Mouse (Mus musculus) liver, embryonic 16.5 days (tissue): ENCODE results near the gene Ushbp1. TPM values are rescaled to one million over a fixed set of nuclear protein-coding genes. Genes with fewer than 3 reads are reported as not detected.

Experiments used
- ATAC-seq: fragments of 200-750 bp; cut with Nextera tagmentation; 2 replicates; pipeline ENCODE4 v1.8.0; 2017; ENCODE audit warnings: low read depth, mild to moderate bottlenecking, moderate number of reproducible peaks, moderate library complexity
- H3K27ac ChIP-seq: fragments of 300-500 bp; sonication (generic); 2 replicates; pipeline ENCODE4 v1.5.1; 2014; ENCODE audit warnings: mild to moderate bottlenecking, low read length
- H3K27me3 ChIP-seq: fragments of 300-500 bp; sonication (generic); 2 replicates; pipeline ENCODE4 v1.6.1; 2014; ENCODE audit warnings: low read depth, low read length, mixed read lengths; ENCODE audit not compliant: control insufficient read depth, insufficient read depth
- H3K36me3 ChIP-seq: fragments of 300-500 bp; sonication (generic); 2 replicates; pipeline ENCODE4 v1.6.1; 2014; ENCODE audit warnings: mild to moderate bottlenecking; ENCODE audit not compliant: control insufficient read depth, insufficient read depth
- H3K4me1 ChIP-seq: fragments of 300-500 bp; sonication (generic); 2 replicates; pipeline ENCODE4 v1.6.1; 2014; ENCODE audit warnings: low read depth, low read length, mixed read lengths; ENCODE audit not compliant: control insufficient read depth
- H3K4me2 ChIP-seq: fragments of 300-500 bp; sonication (generic); 2 replicates; pipeline ENCODE4 v1.6.1; 2014; ENCODE audit warnings: low read depth, low read length, mixed read lengths
- H3K4me3 ChIP-seq: fragments of 300-500 bp; sonication (generic); 2 replicates; pipeline ENCODE4 v1.5.1; 2014; ENCODE audit warnings: low read depth, mild to moderate bottlenecking, low read length
- H3K9ac ChIP-seq: fragments of 300-500 bp; sonication (generic); 2 replicates; pipeline ENCODE4 v1.6.1; 2014; ENCODE audit warnings: low read depth, low read length
- H3K9me3 ChIP-seq: fragments of 300-500 bp; sonication (generic); replicated peaks from 2 replicates; pipeline ENCODE4 v1.6.1; 2016; ENCODE audit warnings: low read length; ENCODE audit not compliant: control insufficient read depth
- WGBS: fragments of 180-500 bp; shearing (Covaris S2); extraction: QIAGEN DNeasy Blood & Tissue Kit; methylation state at CpG from one replicate; pipeline ENCODE4 v1.1.7; 2014; ENCODE audit not compliant: insufficient replicate concordance; 5-methylcytosine and 5-hydroxymethylcytosine counted together
- polyA plus RNA-seq: library from polyadenylated mRNA; unstranded; fragments of >200 nt; fragmentation: Nextera tagmentation; extraction: Ambion mirVana; gene quantifications from 2 replicates; pipeline ENCODE4 v1.2.1, GENCODE M21; 2015

Ushbp1 gene
- polyA plus RNA-seq, 1 experiment from 2014 or later, result 4.3 TPM

DNA sequence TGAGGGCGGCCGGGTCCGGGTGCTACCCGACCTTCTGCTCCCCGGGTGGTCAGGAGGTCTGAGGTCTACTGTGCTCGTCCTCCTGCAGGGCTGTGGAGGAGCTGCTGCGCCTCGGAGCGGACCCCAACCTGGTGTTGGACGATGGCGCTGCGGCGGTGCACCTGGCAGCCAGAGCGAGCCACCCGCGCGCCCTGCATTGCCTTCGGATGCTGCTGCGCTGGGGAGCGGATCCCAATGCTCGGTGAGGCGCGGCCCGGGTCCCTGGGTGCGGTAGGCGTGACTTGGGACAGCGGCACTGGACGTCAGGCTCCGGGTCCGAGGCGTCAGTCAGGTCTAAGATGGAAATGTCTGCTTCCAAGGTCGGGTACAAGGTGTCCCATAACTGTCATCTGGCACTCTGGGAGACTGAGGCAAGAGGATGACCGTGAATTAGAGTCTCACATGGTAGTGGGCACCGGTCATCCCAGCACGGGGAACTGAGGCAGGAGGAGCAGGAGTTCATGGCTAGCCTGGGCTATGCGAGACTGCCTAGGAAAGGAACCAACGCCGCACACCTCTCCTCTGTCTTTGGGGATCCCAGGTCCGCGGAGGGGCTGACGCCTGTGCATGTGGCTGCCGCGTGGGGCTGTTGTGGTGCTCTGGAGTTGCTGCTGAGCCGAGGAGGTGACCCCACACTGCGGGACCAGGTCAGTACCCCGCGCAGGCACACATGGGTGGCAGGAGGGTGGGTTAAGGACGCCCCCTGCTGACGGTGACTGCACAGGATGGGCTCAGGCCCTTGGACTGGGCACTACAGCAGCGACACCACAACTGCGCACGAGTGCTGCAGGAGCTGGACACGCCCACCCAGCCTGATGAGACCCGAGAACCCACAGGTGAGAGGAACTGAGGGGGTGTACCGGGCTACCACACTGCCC lies 10.8 kb upstream of the Ushbp1 start:
- Histone ChIP-seq H3K27ac (peak overlapping the region; percentile 74), H3K4me1 (peaks cover 21% of the 10 kb centered on the region), H3K9me3 (no peaks in the 10 kb centered on the region), H3K9ac (peak overlapping the region; percentile 98), H3K36me3 (peaks cover 30% of the 10 kb centered on the region), H3K4me2 (peak overlapping the region; percentile 78), H3K4me3 (peak overlapping the region; percentile 99), H3K27me3 (no peaks in the 10 kb centered on the region)
- peak; percentile 74 for ATAC-seq
- WGBS, result under 1% methylated on average over 55 of the region's 55 CpGs

DNA sequence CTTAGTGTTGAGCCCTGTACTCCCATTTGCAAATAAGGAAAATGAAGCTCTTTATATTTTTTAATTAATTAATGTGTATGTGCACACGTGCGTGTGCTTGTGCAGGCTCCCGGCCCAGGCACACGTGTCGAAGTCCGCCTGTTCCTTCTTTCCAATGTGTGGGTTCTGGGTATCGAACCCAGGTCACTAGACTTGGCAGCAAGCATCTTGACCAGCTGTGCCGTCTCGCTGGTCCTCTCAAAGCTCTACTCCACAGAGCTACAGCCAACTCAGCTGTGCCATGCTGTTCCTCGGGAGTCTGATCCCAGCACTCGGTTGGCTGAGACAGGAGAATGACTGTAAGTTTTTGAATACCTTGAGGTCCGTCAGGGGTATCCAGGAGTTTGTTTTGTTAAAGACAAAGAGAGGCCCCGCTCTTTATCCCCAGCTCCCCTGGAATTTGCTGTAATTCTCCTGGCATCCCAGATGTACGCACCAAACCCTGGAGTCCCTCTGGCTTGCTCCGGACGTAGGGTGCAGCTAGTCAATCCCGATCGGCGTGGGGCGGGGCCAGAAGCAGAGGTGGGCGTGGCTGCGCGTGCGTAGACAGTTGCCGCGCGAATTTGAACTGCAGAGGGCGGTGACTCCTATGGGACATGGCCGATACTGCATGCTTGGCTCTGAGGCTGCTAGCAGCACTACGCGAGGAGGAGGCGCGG lies 9.9 kb upstream of the Ushbp1 start, which contains the start of gene Ankle1:
TSS of gene Ankle1 (plus strand) at position 610 of the 698 bp plus-strand sequence.
- peak; percentile 91 for ATAC-seq

DNA sequence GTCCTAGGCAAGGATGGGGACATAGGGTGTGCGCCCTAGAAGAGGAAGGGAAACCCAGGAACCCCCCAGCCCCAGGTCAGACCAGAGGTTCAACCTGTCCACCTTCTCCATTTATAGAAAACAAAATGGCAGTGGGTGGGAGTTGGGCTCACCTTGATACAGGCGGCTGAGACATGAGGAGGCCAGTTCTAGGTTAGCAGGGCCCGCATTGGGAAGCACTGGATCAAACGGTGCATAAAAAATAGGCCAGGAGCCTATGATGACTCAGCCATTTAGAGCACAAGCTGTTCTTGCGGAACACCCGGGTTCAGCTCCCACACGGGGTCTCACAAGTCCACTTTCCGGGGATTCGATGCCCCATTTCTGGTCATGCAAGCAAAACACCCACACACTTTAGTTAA lies 9.3 kb upstream of the Ushbp1 start:
- no peak overlapping the region; the same call in 1 of the 2 replicates for H3K27ac ChIP-seq
- 50% methylated on average over 9 of the region's 9 CpGs for WGBS
- H3K9me3 ChIP-seq, result no peaks in the 10 kb centered on the region
- H3K27me3 ChIP-seq, result no peaks in the 10 kb centered on the region
- H3K4me2 ChIP-seq, result peak overlapping the region; percentile 78
- peaks cover 30% of the 10 kb centered on the region for H3K36me3 ChIP-seq
- peak overlapping the region; percentile 99 for H3K4me3 ChIP-seq
- no peak for ATAC-seq
- peak overlapping the region; percentile 67 for H3K9ac ChIP-seq
- H3K4me1 ChIP-seq, result peaks cover 21% of the 10 kb centered on the region

More for the DNA sequence above, 9.9 kb upstream of the Ushbp1 start, which contains the start of gene Ankle1:
- no peaks in the 10 kb centered on the region for H3K27me3 ChIP-seq
- H3K27ac ChIP-seq, result peak within 1 kb of the TSS; percentile 74
- H3K4me2 ChIP-seq, result peak within 1 kb of the TSS; percentile 78
- 13% methylated on average over 33 of the region's 33 CpGs for WGBS
- peaks cover 30% of the 10 kb centered on the region for H3K36me3 ChIP-seq
- H3K9me3 ChIP-seq, result no peaks in the 10 kb centered on the region
- peaks cover 21% of the 10 kb centered on the region for H3K4me1 ChIP-seq
- H3K9ac ChIP-seq, result peak within 1 kb of the TSS; percentile 98
- peak within 1 kb of the TSS; percentile 99 for H3K4me3 ChIP-seq

DNA sequence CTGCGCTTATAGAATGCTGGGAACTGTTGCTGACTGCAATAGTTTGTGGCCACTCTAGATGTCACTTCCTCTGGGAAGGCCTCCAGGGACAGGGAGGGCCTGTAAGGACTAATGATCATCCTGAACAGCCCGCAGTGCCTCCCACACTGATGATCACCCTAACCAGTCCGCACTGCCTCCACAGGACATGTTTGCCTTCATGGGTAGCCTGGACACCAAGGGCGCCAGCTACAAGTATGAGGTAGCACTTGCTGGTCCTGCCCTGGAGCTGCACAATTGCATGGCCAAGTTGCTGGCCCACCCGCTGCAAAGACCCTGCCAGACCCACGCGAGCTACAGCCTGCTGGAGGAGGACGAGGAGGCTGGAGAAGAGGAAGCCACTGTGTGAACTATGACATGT lies 8.4 kb upstream of the Ushbp1 start:
- no peak for ATAC-seq
- H3K9ac ChIP-seq, result no peak overlapping the region
- 63% methylated on average over 8 of the region's 8 CpGs for WGBS
- no peak overlapping the region for H3K4me3 ChIP-seq
- no peaks in the 10 kb centered on the region for H3K27me3 ChIP-seq
- H3K4me2 ChIP-seq, result no peak overlapping the region
- no peaks in the 10 kb centered on the region for H3K9me3 ChIP-seq
- H3K4me1 ChIP-seq, result peaks cover 21% of the 10 kb centered on the region
- no peak overlapping the region for H3K27ac ChIP-seq
- peaks cover 24% of the 10 kb centered on the region for H3K36me3 ChIP-seq

DNA sequence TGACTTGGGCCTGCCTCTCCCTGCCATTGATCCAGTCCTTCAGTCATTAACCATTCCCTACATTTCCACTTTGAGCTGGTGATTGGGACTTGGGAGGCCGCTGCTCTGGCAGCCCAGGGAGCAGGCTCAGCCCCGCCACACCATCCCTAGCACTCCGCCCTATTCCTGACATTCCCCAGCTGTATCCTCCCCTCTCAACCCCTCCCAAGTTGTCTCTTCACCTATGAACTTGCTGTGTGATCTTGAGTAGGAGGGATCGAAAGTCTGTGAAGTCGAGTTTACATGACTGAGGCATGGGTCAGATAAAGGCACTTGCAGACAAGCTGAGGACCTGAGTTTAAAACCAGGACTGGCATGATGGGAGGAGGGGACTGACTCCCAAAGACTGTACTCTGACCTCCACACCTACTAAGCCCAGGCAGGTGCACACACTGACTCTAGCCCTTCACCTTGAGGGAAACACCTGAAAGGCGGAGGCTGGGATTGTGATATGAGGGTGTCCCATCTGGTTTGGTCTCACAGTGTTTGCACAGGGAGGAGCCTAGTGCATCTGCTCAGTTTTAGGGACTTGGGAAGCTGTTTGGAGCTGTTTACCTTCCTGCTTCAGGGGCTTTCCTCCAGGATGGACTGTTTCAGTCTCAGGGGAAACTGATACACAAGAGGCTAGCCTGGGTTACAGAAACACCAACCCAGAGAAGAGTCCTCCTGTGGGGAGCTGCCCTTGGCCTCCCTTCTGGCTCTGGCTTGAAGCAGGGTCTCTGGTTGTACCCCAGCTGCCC lies 7.7 kb upstream of the Ushbp1 start:
- no peak for ATAC-seq
- Histone ChIP-seq H3K27me3 (no peaks in the 10 kb centered on the region), H3K36me3 (peaks cover 21% of the 10 kb centered on the region), H3K4me2 (no peak overlapping the region), H3K4me1 (peaks cover 21% of the 10 kb centered on the region), H3K27ac (no peak overlapping the region), H3K4me3 (no peak overlapping the region), H3K9me3 (no peaks in the 10 kb centered on the region), H3K9ac (no peak overlapping the region)
- WGBS, result 73% methylated on average over 6 of the region's 6 CpGs

DNA sequence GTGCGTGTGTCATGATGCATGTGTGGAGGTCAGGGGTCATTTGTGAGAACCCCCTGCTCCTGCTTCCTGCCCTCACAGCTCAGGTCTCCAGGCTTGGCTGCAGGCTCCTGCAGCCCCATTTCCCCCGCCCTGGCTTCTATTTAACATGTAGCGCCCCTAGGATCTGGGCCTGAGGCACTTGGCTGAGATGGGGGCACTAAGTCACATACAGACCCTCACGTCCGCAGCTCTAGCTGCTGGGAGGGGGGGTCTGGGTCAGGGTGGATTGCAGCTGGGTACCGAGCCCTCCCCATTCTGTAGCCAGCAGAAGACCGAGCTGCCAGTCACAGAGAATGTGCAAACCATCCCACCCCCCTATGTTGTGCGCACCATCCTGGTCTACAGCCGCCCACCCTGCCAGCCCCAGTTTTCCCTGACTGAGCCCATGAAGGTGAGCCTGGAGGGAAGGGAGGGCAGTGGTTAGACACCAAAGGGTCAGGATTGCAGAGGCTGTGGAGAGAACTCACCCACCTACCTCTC lies 6.9 kb upstream of the Ushbp1 start:
- peaks cover 14% of the 10 kb centered on the region for H3K36me3 ChIP-seq
- WGBS, result 83% methylated on average over 9 of the region's 9 CpGs
- peaks cover 24% of the 10 kb centered on the region for H3K4me1 ChIP-seq
- no peak overlapping the region for H3K9ac ChIP-seq
- no peak overlapping the region for H3K4me3 ChIP-seq
- ATAC-seq, result no peak
- H3K27ac ChIP-seq, result no peak overlapping the region
- H3K27me3 ChIP-seq, result no peaks in the 10 kb centered on the region
- no peaks in the 10 kb centered on the region for H3K9me3 ChIP-seq
- no peak overlapping the region for H3K4me2 ChIP-seq

DNA sequence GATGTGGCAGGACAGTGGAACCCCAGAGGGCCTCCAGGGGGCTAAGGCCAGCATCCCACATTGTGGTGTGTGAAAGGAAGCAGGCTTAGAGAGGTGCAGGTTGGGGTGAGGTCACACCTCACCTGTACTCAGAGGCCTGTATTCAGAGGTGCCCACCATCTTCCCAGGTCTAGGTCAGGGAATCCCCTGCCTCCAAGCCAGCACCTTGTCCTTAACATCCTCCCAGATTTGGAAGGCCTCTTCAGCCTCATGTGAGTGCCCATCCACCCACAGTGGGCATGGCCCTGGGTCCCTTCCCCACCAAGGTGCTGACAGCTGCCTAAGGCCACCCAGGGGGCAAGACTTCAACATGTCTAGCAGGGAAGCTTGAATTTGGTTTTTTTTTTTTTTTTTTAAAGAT lies 5.9 kb upstream of the Ushbp1 start:
- Histone ChIP-seq H3K4me1 (peaks cover 18% of the 10 kb centered on the region), H3K9ac (no peak overlapping the region), H3K4me3 (no peak overlapping the region), H3K27me3 (no peaks in the 10 kb centered on the region), H3K36me3 (peaks cover 8% of the 10 kb centered on the region; the same call in 1 of the 2 replicates), H3K27ac (no peak overlapping the region), H3K9me3 (no peaks in the 10 kb centered on the region), H3K4me2 (no peak overlapping the region)
- ATAC-seq, result no peak

DNA sequence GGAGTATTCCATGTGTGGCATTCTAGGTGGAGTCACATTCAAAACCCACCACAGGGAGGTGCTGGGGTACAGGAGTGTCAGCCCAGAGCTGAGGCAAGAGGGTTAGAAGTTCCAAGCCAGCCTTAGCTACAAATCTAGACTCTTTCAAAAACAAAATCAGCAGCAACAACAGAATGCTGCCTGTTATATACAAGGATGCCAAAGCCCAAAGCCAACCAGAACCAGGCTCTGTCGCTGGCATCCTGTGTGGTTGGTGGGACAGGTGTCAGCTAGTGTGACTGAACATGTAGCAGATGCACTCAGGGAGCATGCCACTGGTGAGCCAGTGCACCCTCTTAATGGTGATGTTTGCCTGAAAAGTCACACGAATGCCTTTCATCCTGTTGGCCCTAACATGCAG lies 5.2 kb upstream of the Ushbp1 start:
- 74% methylated on average over 2 of the region's 2 CpGs for WGBS
- Histone ChIP-seq H3K27me3 (no peaks in the 10 kb centered on the region), H3K4me1 (peaks cover 23% of the 10 kb centered on the region), H3K4me3 (no peak overlapping the region), H3K9ac (no peak overlapping the region), H3K4me2 (no peak overlapping the region), H3K9me3 (no peaks in the 10 kb centered on the region), H3K27ac (no peak overlapping the region), H3K36me3 (peaks cover 8% of the 10 kb centered on the region; the same call in 1 of the 2 replicates)
- ATAC-seq, result no peak
